In genomic region chr17:87559641-87560040, GRCm38 (mm10) we compare ENCODE assay signal across 21 mouse cellular contexts.
DNase-seq lines count a peak whose midpoint lies in the region; ATAC-seq lines count a peak whose summit lies in the region.
"Had no signal": no experiment of that assay in that cellular context is flagged by ENCODE, and none has a peak within 500 bp of the region (broad histone marks: within the 10 kb centered on the region; RNA-seq: fewer than 3 reads in every experiment).

No protein-coding gene starts in this region.

- no peak for ATAC-seq in erythroid progenitor cell, adult 5-6 weeks (replicated peaks; ENCODE audit: low FRiP score, poor library complexity, severe bottlenecking)
- ATAC-seq: activated CD4-positive, CD25-positive, alpha-beta regulatory T cell, adult 4 months; CD4-positive, CD25-positive, alpha-beta regulatory T cell, adult 4 months; Patski had no signal

- peak; percentile 69 for DNase-seq in heart, adult 11 months
- no peak for DNase-seq in heart, adult 18-20 months
- DNase-seq in R1 (ENCODE audit: low read depth, low spot score) (peak; percentile 65), ZHBTc4 (ENCODE audit: low read depth, low spot score) (peak; percentile 35)
- DNase-seq in layer of hippocampus, adult 11-12 months (ENCODE audit: low spot score) = no peak
- DNase-seq: adrenal gland, adult 2 months; adrenal gland, adult 8-10 months; adrenal gland, postnatal 10 days; adrenal gland, postnatal 14 days; adrenal gland, postnatal 25 days; adrenal gland, postnatal 36 days; B cell, adult 2 months; cerebellum, adult 11 months; cerebellum, adult 11-12 months; cerebellum, adult 18-20 months; cerebellum, adult 2 months; cerebellum, adult 8-10 months had no signal

Comparison
In these comparisons a context has a peak if more than half of its experiments do, and no peak if none do; other contexts are left out.
1. DNase-seq: peak in heart, adult 11 months (single experiment), R1 (single experiment) and ZHBTc4 (single experiment); none in heart, adult 18-20 months (0 of 2) and layer of hippocampus, adult 11-12 months (single experiment).